Mouse (Mus musculus) MEL-GATA-1-ER (cell line): ENCODE measurements around the gene Spout1.
A peak's percentile ranks its signal among the peaks of the same experiment; 100 is the strongest.

Experiments
- DNase-seq: peaks from one replicate; pipeline ENCODE4 v3.0.0-alpha.2; 2012; ENCODE audit warnings: low read depth; ENCODE audit errors: extremely low read depth

Gene Spout1

DNA sequence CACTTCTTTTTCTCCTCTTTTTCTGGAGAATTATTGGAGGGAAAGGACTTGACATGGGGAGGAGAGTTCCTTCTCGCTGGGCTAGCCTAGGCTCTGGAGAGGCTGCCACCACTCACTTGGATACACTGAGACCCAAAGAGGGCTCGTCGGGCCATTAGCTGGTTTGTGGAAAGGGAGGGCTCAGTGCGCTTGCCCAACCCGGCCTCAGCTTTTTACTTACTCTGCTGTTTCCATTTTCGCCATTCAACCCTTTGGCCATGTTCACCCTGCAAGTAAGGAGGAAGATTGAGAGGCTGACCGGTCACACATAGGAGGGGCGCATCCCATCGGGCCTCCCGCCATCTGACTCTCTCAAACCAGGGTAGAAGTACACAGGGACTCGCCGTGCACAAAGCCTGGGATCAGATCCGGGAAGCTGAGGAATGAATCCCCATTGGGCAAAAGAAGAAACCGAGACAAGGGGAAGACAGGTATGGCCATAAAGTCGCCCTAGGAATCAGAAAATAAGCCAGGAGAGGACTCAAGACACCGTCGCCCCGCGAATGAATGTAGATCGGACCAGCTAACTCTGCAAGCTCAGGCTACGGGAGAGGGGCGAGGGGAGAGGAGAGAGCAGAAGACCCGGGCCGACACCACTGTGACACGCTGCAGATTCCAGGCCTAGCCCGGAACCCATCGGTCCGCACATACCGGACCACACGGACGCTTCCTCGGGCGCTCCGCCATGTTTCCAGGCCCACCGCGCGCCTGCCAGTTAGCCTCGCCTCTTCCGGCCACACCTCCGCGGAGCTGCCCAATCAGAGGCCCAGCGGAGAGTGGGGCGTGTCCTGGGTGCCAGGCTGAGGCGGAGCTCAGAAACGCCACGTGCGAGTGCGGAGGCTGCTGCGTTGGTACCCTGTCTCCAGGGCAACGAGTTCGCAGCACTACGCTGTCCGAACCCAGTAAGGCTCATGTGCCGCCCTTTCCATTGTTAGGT lies at the start of gene Spout1:
Spout1 (minus strand) TSS at position 760 of the 976 bp plus-strand sequence.
- DNase-seq = peak; percentile 82

GRCm38 (mm10) chr2:30216293-30216692 lies 38.0 kb upstream of the Spout1 start:
- no peak for DNase-seq

DNA sequence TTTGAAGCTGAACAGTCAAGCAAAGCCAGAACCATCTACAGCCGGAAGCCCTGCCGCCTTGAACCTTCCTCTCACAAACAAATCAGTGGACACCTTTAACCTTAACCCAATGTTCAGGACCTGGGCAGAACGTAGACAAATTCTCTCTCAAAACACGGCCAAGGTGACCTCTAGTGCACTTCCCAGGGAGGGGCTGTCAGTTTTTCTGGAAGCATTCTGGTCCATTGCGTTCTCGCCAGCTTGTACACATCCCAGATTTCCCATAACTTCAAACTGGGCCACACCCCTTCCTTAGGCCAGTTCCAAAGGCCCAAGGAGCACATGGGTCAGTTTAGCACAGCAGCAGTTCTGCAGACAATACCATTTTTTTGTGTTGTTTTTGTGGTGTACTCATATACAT lies 37.2 kb upstream of the Spout1 start:
- DNase-seq = no peak

DNA sequence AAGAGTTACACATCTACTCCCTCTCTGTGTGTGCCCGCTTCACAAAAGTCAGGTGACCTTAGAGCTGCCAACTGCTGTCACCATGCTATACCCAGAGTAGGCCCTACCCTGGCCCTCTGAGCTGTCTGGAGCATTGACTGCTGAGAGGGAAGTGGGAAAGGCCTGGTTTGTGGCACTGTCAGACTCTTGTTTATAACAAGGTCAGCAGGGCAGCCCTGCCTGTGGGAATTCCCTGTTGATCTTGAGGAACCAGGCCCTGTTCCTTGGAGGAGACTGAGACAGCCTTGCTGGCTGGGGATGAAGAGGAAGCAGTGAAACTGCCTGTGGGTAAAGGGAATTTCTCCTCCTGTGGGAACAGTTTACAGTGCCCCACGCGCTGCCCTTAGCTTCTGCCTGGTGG lies 36.5 kb upstream of the Spout1 start:
- DNase-seq = no peak

DNA sequence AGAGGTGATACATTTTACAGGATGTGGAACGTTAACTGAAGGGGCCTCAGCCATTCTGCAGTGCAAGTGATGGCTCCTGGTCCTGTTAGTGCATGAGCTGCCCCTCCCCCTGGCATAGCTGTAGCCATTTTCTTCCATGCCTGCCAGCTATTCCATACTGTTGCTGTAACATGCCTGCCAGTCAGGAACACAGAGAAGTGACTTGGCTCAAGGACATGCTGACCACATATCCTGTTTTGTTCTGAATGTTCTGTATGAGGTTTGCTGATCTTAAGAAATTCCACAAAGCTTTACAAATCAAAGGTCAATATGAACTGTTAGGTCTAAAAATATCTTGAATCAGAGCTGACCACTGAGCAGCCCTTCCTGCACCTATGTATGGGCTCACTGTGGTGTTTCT lies 34.7 kb upstream of the Spout1 start:
- no peak for DNase-seq

DNA sequence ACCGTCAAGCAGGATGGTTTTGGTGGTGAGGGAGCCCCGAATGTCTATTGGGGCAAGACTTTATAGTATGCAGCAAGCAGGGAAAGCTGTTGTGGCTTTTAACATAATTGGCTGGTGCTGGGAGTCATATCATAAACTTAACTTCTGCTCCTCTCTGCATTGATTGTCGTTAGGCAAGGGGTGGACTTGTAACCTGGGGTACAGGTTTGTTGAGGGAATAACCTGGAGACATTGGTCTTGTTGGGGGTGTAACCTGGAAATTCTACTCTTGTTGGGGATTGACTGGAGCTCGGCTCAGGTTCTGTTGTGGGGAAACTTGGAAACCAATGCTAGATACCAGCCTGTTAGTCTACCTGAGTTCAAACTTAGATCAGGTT lies 33.9 kb upstream of the Spout1 start:
- DNase-seq = no peak

- DNase-seq = no peak
Measured at GRCm38 (mm10) chr2:30211408-30212168, 33.3 kb upstream of the Spout1 start.

- no peak for DNase-seq
Measured at GRCm38 (mm10) chr2:30207886-30208285, 29.6 kb upstream of the Spout1 start.

GRCm38 (mm10) chr2:30207401-30207800 lies 29.1 kb upstream of the Spout1 start:
- DNase-seq = no peak

GRCm38 (mm10) chr2:30205629-30206357 lies 27.5 kb upstream of the Spout1 start, which contains the start of gene Kyat1:
Gene Kyat1, minus strand, starts transcription at chr2:30205847.
- peak; percentile 97 for DNase-seq

DNA sequence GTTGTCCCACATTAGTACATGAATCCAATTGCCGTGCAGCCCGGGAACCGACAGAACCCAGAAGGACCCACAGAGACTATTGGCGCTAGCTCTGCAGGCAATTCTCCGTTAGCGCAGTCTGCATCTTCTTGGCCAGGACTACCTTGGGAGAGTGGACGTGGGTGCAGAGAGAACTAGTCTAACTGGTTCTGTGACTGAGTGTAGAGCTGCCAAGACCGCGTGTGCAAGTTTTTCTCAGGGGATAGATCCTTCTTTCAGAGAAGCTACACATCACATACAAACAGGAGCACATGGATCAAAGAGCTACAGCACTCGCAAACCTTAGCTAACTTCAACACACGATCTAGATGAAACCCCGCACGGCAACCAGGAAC lies 27.0 kb upstream of the Spout1 start:
- DNase-seq = no peak

GRCm38 (mm10) chr2:30203439-30203838 lies 25.2 kb upstream of the Spout1 start:
- DNase-seq = peak; percentile 65

- no peak for DNase-seq
Measured at GRCm38 (mm10) chr2:30200388-30200925, 22.2 kb upstream of the Spout1 start.

DNA sequence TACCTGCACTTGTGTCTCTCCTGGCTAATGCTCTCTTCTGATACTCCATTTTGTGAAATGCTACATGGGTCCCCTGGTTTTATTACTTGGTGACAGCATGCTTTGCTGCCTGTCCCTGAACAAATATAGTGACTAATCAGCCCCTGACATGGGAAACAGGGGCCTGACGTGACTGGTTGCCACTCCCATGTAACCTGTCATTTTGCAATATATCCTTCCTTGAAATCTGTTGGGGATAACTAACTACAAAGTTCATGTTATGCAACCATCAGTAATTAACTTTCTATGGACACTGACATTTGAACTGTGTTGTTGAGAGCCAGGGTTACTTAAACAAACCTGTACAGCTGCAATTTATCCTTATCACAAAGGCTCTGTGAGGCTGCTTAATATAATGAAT lies 21.7 kb upstream of the Spout1 start:
- DNase-seq = no peak

DNA sequence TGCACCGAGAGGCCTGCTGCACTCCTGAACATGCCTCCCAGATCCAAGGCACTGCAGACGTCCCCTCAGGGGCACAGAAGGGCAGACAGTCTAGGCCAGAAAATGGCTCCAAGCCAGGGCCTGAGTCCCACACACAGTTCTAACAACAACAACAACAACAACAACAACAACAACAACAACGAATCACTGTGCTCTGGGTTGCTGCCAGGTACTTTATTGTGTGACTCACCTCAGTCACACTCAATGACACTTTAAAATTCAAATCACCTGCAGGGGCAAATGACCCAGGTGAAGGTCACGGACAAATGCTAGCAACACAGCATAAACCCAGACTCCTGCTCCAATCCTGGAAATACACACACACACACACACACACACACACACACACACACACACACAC lies 19.8 kb upstream of the Spout1 start:
- DNase-seq = no peak

DNA sequence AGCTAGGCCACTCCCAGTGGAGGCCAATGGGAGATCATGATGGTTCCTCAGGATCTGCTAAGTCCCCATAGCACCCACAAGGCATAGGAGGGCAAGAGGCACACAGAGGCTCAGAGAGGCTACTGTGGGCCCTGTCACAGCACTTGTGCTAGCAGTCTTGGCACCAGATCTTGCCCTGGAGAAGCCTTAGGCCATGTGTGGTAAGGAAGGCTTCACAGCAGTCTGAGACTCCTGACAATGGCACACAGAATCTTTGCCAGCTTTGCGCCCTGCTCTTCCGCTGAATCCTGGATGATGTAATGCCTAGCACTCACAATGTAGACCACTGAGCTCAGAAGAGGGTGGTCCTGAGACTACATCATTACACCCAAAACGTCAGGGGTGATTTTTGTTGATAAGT lies 16.4 kb upstream of the Spout1 start:
- no peak for DNase-seq

- DNase-seq = no peak
Measured at GRCm38 (mm10) chr2:30191790-30192580, 13.7 kb upstream of the Spout1 start.

DNA sequence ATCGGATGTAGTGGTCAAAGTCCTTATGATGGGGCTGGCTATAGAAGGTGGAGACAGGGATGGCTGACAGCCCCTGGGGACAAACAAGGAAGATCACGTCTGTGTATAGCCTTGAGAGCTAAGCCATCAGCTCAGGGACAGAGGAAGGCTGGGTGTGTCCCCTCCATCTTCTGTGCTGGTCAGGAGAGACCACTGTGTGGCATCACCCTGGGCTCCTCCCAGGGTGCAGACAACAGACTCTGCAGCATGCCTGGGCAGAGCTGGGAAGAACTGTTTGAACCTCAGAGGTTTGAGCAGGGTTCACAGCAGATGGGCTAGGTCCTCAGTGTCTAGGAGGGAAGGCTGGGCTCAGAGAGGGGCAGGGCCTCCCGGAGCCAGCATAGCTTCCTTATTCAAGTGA lies 7.4 kb upstream of the Spout1 start:
- no peak for DNase-seq

GRCm38 (mm10) chr2:30185276-30185675 lies 7.0 kb upstream of the Spout1 start:
- DNase-seq = no peak

GRCm38 (mm10) chr2:30183721-30184120 lies 5.5 kb upstream of the Spout1 start:
- no peak for DNase-seq

- no peak for DNase-seq
Measured at GRCm38 (mm10) chr2:30182424-30182823, 4.2 kb upstream of the Spout1 start.
